Mouse (Mus musculus) large intestine, adult 2 months (tissue): ENCODE results near the gene Rnaseh2c. TPM values are rescaled to one million over a fixed set of nuclear protein-coding genes. Genes with fewer than 3 reads are reported as not detected.

Experiments
- DNase-seq: peaks from one replicate; pipeline ENCODE4 v3.0.0-alpha.2; 2012; ENCODE audit warnings: low read depth, low spot score
- WGBS: fragments of 180-500 bp; shearing (Covaris S2); methylation state at CpG from one replicate; pipeline ENCODE4 v1.1.7; 2018; 5-methylcytosine and 5-hydroxymethylcytosine counted together
- polyA plus RNA-seq: library from polyadenylated mRNA; depleted of rRNA; stranded (reverse); fragments of >200 nt; gene quantifications from 2 replicates; pipeline ENCODE4 v1.2.3, GENCODE M21; 2012; rRNA removed

The Rnaseh2c gene
- polyA plus RNA-seq, 1 experiment, result 45.1 TPM

- DNase-seq, result peak; percentile 39
- WGBS, result 23% methylated on average over 62 of the region's 62 CpGs
Observed at GRCm38 (mm10) chr19:5653969-5654719, 52.5 kb downstream of the Rnaseh2c start.

GRCm38 (mm10) chr19:5654720-5655298 lies 53.1 kb downstream of the Rnaseh2c start:
- no peak for DNase-seq
- WGBS, result 39% methylated on average over 43 of the region's 43 CpGs

Other genes with a start within 250 kb of the Rnaseh2c start
- 26.9 and 35.5 TPM in 2 replicates for gene Eif1ad, start 235.1 kb upstream of the Rnaseh2c start, polyA plus RNA-seq
- 196 and 232 TPM in 2 replicates for gene Banf1, start 234.7 kb upstream of the Rnaseh2c start, polyA plus RNA-seq
- 23.3 and 25.3 TPM in 2 replicates for gene Sart1, start 213.2 kb upstream of the Rnaseh2c start, polyA plus RNA-seq
- 0.45 and 1.2 TPM in 2 replicates for gene Tsga10ip, start 199.3 kb upstream of the Rnaseh2c start, polyA plus RNA-seq
- gene Drap1, start 176.9 kb upstream of the Rnaseh2c start, polyA plus RNA-seq, result 98.0 and 108 TPM in 2 replicates
- gene AI837181, start 176.7 kb upstream of the Rnaseh2c start, polyA plus RNA-seq, result 51.9 and 55.5 TPM in 2 replicates
- 0.12 and 0.60 TPM in 2 replicates for gene Fosl1, start 154.3 kb upstream of the Rnaseh2c start, polyA plus RNA-seq
- gene Ccdc85b, start 144.0 kb upstream of the Rnaseh2c start, polyA plus RNA-seq, result 2.1 and 2.4 TPM in 2 replicates
- gene Fibp, start 141.3 kb upstream of the Rnaseh2c start, polyA plus RNA-seq, result 140 and 162 TPM in 2 replicates
- gene Ctsw, start 133.4 kb upstream of the Rnaseh2c start, polyA plus RNA-seq, result 12.4 and 14.9 TPM in 2 replicates
- gene Efemp2, start 127.9 kb upstream of the Rnaseh2c start, polyA plus RNA-seq, result 30.2 and 37.5 TPM in 2 replicates
- 23.6 and 29.1 TPM in 2 replicates for gene Mus81, start 113.5 kb upstream of the Rnaseh2c start, polyA plus RNA-seq
- gene Cfl1, start 111.4 kb upstream of the Rnaseh2c start, polyA plus RNA-seq, result 697 and 725 TPM in 2 replicates
- 0.14 and 0.15 TPM in 2 replicates for gene 1700020D05Rik, start 98.1 kb upstream of the Rnaseh2c start, polyA plus RNA-seq
- 3.2 and 3.7 TPM in 2 replicates for gene Snx32, start 91.3 kb upstream of the Rnaseh2c start, polyA plus RNA-seq
- gene Ovol1, start 41.2 kb upstream of the Rnaseh2c start, polyA plus RNA-seq, result 26.6 and 45.5 TPM in 2 replicates
- gene Ap5b1, start 33.8 kb upstream of the Rnaseh2c start, polyA plus RNA-seq, result 11.9 and 19.5 TPM in 2 replicates
- 43.6 and 54.2 TPM in 2 replicates for gene Kat5, start 8.4 kb downstream of the Rnaseh2c start, polyA plus RNA-seq
- 46.7 and 47.6 TPM in 2 replicates for gene Rela, start 35.6 kb downstream of the Rnaseh2c start, polyA plus RNA-seq
- gene Sipa1, start 61.8 kb downstream of the Rnaseh2c start, polyA plus RNA-seq, result 34.3 and 39.7 TPM in 2 replicates
- 71.1 and 90.9 TPM in 2 replicates for gene Map3k11, start 86.9 kb downstream of the Rnaseh2c start, polyA plus RNA-seq
- gene Pcnx3, start 87.0 kb downstream of the Rnaseh2c start, polyA plus RNA-seq, result 71.8 and 89.0 TPM in 2 replicates
- 0.18 TPM in 1 of 2 replicates, not detected in the other for gene Kcnk7, start 102.5 kb downstream of the Rnaseh2c start, polyA plus RNA-seq
- gene Ehbp1l1, start 124.4 kb downstream of the Rnaseh2c start, polyA plus RNA-seq, result 45.1 and 63.8 TPM in 2 replicates
- gene Fam89b, start 127.8 kb downstream of the Rnaseh2c start, polyA plus RNA-seq, result 65.4 and 79.8 TPM in 2 replicates
- gene Ltbp3, start 139.0 kb downstream of the Rnaseh2c start, polyA plus RNA-seq, result 18.4 and 19.9 TPM in 2 replicates
- 53.6 and 70.8 TPM in 2 replicates for gene Scyl1, start 169.5 kb downstream of the Rnaseh2c start, polyA plus RNA-seq